Mouse (Mus musculus) liver, postnatal 0 days (tissue): ENCODE data around the gene Znrf4.

Experiments
- CTCF ChIP-seq: sonication (generic); IDR thresholded peaks from 2 replicates; pipeline ENCODE4 v1.5.1; 2016; ENCODE audit warnings: antibody characterized with exemption, low read depth
- EP300 ChIP-seq: IDR thresholded peaks from 2 replicates; pipeline ENCODE4 v1.6.1; 2016; ENCODE audit warnings: antibody characterized with exemption, low read depth, mild to moderate bottlenecking

- no peak for TF ChIP-seq CTCF
- TF ChIP-seq EP300: no peak
Measured at GRCm38 (mm10) chr17:56512310-56512709, at the start of gene Znrf4.
